Mouse (Mus musculus) CH12.LX (cell line): ENCODE results near the gene Ntmt1. TPM values are rescaled to one million over a fixed set of nuclear protein-coding genes. Genes with fewer than 3 reads are reported as not detected.

Experiments
- DNase-seq: peaks from one replicate; pipeline ENCODE4 v3.0.0-alpha.2; 2013; ENCODE audit errors: extremely low read depth
- H3K27ac ChIP-seq: 2 replicates; pipeline ENCODE4 v1.5.1; 2012; ENCODE audit warnings: low read depth, mild to moderate bottlenecking, control low read depth, moderate library complexity; ENCODE audit not compliant: insufficient read depth
- H3K27me3 ChIP-seq: replicated peaks from 2 replicates; pipeline ENCODE3; 2012; ENCODE audit warnings: inconsistent platforms
- H3K36me3 ChIP-seq, 2 experiments: replicated peaks in 1 of 2; 2 replicates each; pipeline versions ENCODE3 to v1.6.1; 2012; ENCODE audit warnings: inconsistent platforms in 1 of 2, low read length in 1 of 2, mild to moderate bottlenecking in 1 of 2, mixed read lengths in 1 of 2, moderate library complexity in 1 of 2; ENCODE audit not compliant: control insufficient read depth in 1 of 2, insufficient read depth in 1 of 2
- H3K4me1 ChIP-seq, 2 experiments: 2 replicates each; pipeline ENCODE4 v1.6.1; 2012; ENCODE audit warnings: inconsistent platforms in 1 of 2, moderate library complexity in 1 of 2; ENCODE audit not compliant: insufficient read depth in 2 of 2, control insufficient read depth in 1 of 2
- H3K4me2 ChIP-seq: 2 replicates; pipeline ENCODE4 v1.6.1; 2012; ENCODE audit warnings: low read depth, mild to moderate bottlenecking, control low read depth; ENCODE audit not compliant: poor library complexity, insufficient read depth, severe bottlenecking
- H3K4me3 ChIP-seq, 3 experiments: fragments of 150-350 bp in 1 of 3; sonication (generic) in 1 of 3; replicated peaks in 1 of 3; 2 replicates each; pipeline versions ENCODE3 to v1.5.1; 2011 to 2012; ENCODE audit warnings: low read depth in 2 of 3, low read length in 2 of 3, mild to moderate bottlenecking in 2 of 3, moderate library complexity in 2 of 3, control low read depth in 1 of 3, improper control_type of control experiment in 1 of 3, inconsistent platforms in 1 of 3, mixed read lengths in 1 of 3; ENCODE audit not compliant: poor library complexity in 1 of 3
- H3K79me2 ChIP-seq: replicated peaks from 2 replicates; pipeline ENCODE4 v1.6.1; 2012; ENCODE audit warnings: mild to moderate bottlenecking, moderate library complexity; ENCODE audit not compliant: control insufficient read depth, poor library complexity, insufficient read depth, severe bottlenecking; ENCODE audit errors: extremely low read depth
- H3K9ac ChIP-seq: 2 replicates; pipeline ENCODE4 v1.6.1; 2012; ENCODE audit warnings: low read depth, mild to moderate bottlenecking, control low read depth, moderate library complexity; ENCODE audit not compliant: insufficient read depth
- H3K9me3 ChIP-seq: replicated peaks from 2 replicates; pipeline ENCODE3; 2012; ENCODE audit warnings: low read length, inconsistent platforms, mixed read lengths
- BHLHE40 ChIP-seq: IDR thresholded peaks from 2 replicates; pipeline ENCODE4 v1.6.1; 2011; ENCODE audit warnings: mild to moderate bottlenecking, low read depth, low read length, improper control_type of control experiment
- CHD1 ChIP-seq: IDR thresholded peaks from 2 replicates; pipeline ENCODE4 v1.6.1; 2012; ENCODE audit warnings: low read depth, low read length, improper control_type of control experiment, inconsistent platforms
- CTCF ChIP-seq, 2 experiments: IDR thresholded peaks in 1 of 2; conservative IDR thresholded peaks in 1 of 2; 2 replicates each; pipeline ENCODE4 v1.5.1; 2011 to 2012; ENCODE audit warnings: low read depth in 2 of 2, low read length in 2 of 2, improper control_type of control experiment in 1 of 2, inconsistent platforms in 1 of 2, mild to moderate bottlenecking in 1 of 2, moderate library complexity in 1 of 2
- E2F4 ChIP-seq: IDR thresholded peaks from 2 replicates; pipeline ENCODE4 v1.6.1; 2011; ENCODE audit warnings: low read depth, low read length, improper control_type of control experiment; ENCODE audit not compliant: insufficient replicate concordance
- ELF1 ChIP-seq: IDR thresholded peaks from 2 replicates; pipeline ENCODE4 v1.6.1; 2014; ENCODE audit warnings: low read depth, mild to moderate bottlenecking, inconsistent platforms, low read length, improper control_type of control experiment
- ETS1 ChIP-seq: conservative IDR thresholded peaks from 2 replicates; pipeline ENCODE4 v1.6.1; 2012; ENCODE audit warnings: low read depth, mild to moderate bottlenecking, inconsistent platforms, low read length, improper control_type of control experiment, moderate library complexity
- HCFC1 ChIP-seq: IDR thresholded peaks from 2 replicates; pipeline ENCODE4 v1.6.1; 2012; ENCODE audit warnings: low read depth, mild to moderate bottlenecking, inconsistent platforms, low read length, improper control_type of control experiment
- IRF4 ChIP-seq: IDR thresholded peaks from 2 replicates; pipeline ENCODE4 v1.6.1; 2014; ENCODE audit warnings: low read depth, mild to moderate bottlenecking, inconsistent platforms, low read length, improper control_type of control experiment
- KAT2A ChIP-seq: IDR thresholded peaks from 2 replicates; pipeline ENCODE4 v1.6.1; 2012; ENCODE audit warnings: low read length, improper control_type of control experiment, inconsistent platforms; ENCODE audit not compliant: insufficient replicate concordance
- MAX ChIP-seq: IDR thresholded peaks from 2 replicates; pipeline ENCODE4 v1.6.1; 2011; ENCODE audit warnings: low read length, improper control_type of control experiment
- MAZ ChIP-seq: IDR thresholded peaks from 2 replicates; pipeline ENCODE4 v1.6.1; 2012; ENCODE audit warnings: low read depth, mild to moderate bottlenecking, inconsistent platforms, low read length, improper control_type of control experiment, moderate library complexity
- MYC ChIP-seq: IDR thresholded peaks from 2 replicates; pipeline ENCODE4 v1.6.1; 2011; ENCODE audit warnings: low read depth, mild to moderate bottlenecking, improper control_type of control experiment, low read length
- NRF1 ChIP-seq: IDR thresholded peaks from 2 replicates; pipeline ENCODE4 v1.6.1; 2014; ENCODE audit warnings: low read depth, mild to moderate bottlenecking, inconsistent platforms, low read length, improper control_type of control experiment, moderate library complexity
- PAX5 ChIP-seq: IDR thresholded peaks from 2 replicates; pipeline ENCODE4 v1.6.1; 2012; ENCODE audit warnings: low read length, inconsistent platforms, mixed read lengths
- POLR2A ChIP-seq: IDR thresholded peaks from 2 replicates; pipeline ENCODE4 v1.6.1; 2011; ENCODE audit warnings: low read depth, mild to moderate bottlenecking, improper control_type of control experiment, low read length
- POLR2AphosphoS2 ChIP-seq: IDR thresholded peaks from 2 replicates; pipeline ENCODE4 v1.6.1; 2011; ENCODE audit warnings: low read depth, low read length, improper control_type of control experiment
- RAD21 ChIP-seq: IDR thresholded peaks from 2 replicates; pipeline ENCODE4 v1.6.1; 2011; ENCODE audit warnings: low read depth, mild to moderate bottlenecking, low read length, improper control_type of control experiment, moderate library complexity
- SIN3A ChIP-seq: IDR thresholded peaks from 2 replicates; pipeline ENCODE4 v1.6.1; 2012; ENCODE audit warnings: low read length, improper control_type of control experiment, inconsistent platforms
- SMC3 ChIP-seq: IDR thresholded peaks from 2 replicates; pipeline ENCODE4 v1.6.1; 2011; ENCODE audit warnings: low read depth, low read length, improper control_type of control experiment
- TBP ChIP-seq: conservative IDR thresholded peaks from 2 replicates; pipeline ENCODE4 v1.6.1; 2011; ENCODE audit warnings: low read depth, low read length, improper control_type of control experiment
- TCF12 ChIP-seq: IDR thresholded peaks from 2 replicates; pipeline ENCODE4 v1.6.1; 2014; ENCODE audit warnings: low read depth, mild to moderate bottlenecking, inconsistent platforms, low read length, improper control_type of control experiment
- USF1 ChIP-seq: IDR thresholded peaks from 2 replicates; pipeline ENCODE4 v1.6.1; 2014; ENCODE audit warnings: low read depth, mild to moderate bottlenecking, inconsistent platforms, low read length, improper control_type of control experiment
- USF2 ChIP-seq: conservative IDR thresholded peaks from 2 replicates; pipeline ENCODE4 v1.6.1; 2011; ENCODE audit warnings: low read depth, low read length, improper control_type of control experiment
- ZKSCAN1 ChIP-seq: IDR thresholded peaks from 2 replicates; pipeline ENCODE4 v1.6.1; 2012; ENCODE audit warnings: low read depth, inconsistent platforms, low read length, improper control_type of control experiment, borderline replicate concordance
- ZMIZ1 ChIP-seq: IDR thresholded peaks from 2 replicates; pipeline ENCODE4 v1.6.1; 2012; ENCODE audit warnings: low read depth, mild to moderate bottlenecking, inconsistent platforms, low read length, improper control_type of control experiment
- ZNF384 ChIP-seq: IDR thresholded peaks from 2 replicates; pipeline ENCODE4 v1.6.1; 2012; ENCODE audit warnings: low read depth, low read length, improper control_type of control experiment, inconsistent platforms
- dilution Hi-C: fragments of 300-500 bp; cut with MboI; formaldehyde crosslinking; loops from 2 replicates; pipeline ENCODE4 v1.14.3; 2020; ENCODE audit warnings: low sequenced_read_pairs; ENCODE audit not compliant: extremely low pct_unique_long_range_greater_than_20kb, extremely low pct_ligation_motif_present
- in situ Hi-C: fragments of 300-500 bp; cut with MboI; formaldehyde crosslinking; loops from 3 replicates; pipeline ENCODE4 v1.14.3; 2019; ENCODE audit warnings: low sequenced_read_pairs, low pct_ligation_motif_present, low pct_unique_long_range_greater_than_20kb, mixed read lengths
- polyA plus RNA-seq: library from polyadenylated mRNA; unstranded; fragments of >175 nt; gene quantifications from 2 replicates; pipeline ENCODE4 v1.2.1, GENCODE M21; 2012; ENCODE audit warnings: low read depth; ENCODE audit not compliant: insufficient read length
- total RNA-seq, 2 experiments: library from RNA; depleted of rRNA; stranded (reverse); fragments of 300-350 nt in 1 of 2; fragments of >200 nt in 1 of 2; gene quantifications; 2 replicates each; pipeline ENCODE4 v1.2.3; 2012 to 2014

Ntmt1 gene
- total and polyA plus RNA-seq, 3 experiments = 43.3 to 66.1 (median 50.4) TPM

DNA sequence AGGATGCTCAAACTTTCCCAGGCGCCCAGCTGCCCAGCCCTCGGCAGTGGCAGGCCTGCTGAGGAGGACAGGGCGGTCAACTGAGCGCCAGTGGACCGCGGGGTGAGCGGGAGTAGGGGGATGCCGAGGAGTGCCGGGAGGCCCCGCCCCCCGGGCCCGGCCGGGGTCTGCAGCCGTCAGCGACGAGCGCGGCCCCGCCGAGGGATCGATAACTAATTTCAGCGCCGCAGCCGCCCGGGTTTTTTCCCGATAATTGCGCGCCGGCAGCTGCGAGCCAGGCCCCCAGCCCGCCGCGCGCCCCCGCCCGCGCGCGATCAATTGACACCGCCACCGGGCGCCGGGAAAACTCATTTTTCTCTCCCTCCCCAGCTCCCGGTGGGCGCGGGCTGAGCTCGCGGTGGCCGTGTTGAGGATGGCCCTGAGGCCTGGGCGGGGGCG, 36.2 kb upstream of the Ntmt1 start:
- H3K79me2 ChIP-seq = no peaks in the 10 kb centered on the region
- no peak for TF ChIP-seq CHD1
- TF ChIP-seq RAD21 = no peak
- no peak for TF ChIP-seq ZNF384
- TF ChIP-seq SMC3 = no peak
- TF ChIP-seq KAT2A = no peak
- no peak for TF ChIP-seq BHLHE40
- no peak for TF ChIP-seq IRF4
- no peak for TF ChIP-seq USF1
- TF ChIP-seq ETS1 = no peak
- TF ChIP-seq MAX = no peak
- TF ChIP-seq USF2 = no peak
- TF ChIP-seq POLR2A = no peak
- H3K9me3 ChIP-seq = no peaks in the 10 kb centered on the region
- DNase-seq = no peak
- in situ Hi-C loops (no loop called here), dilution Hi-C loops (no loop called here)
- H3K27ac ChIP-seq = no peak overlapping the region
- no peak overlapping the region for H3K4me2 ChIP-seq
- no peaks in the 10 kb centered on the region for H3K36me3 ChIP-seq
- peaks cover 17% of the 10 kb centered on the region for H3K27me3 ChIP-seq
- H3K4me1 ChIP-seq = peaks cover 14 to 57% of the 10 kb centered on the region in 2 experiments
- no peak overlapping the region for H3K4me3 ChIP-seq
- no peak overlapping the region for H3K9ac ChIP-seq

GRCm38 (mm10) chr2:30771806-30772460, 35.7 kb upstream of the Ntmt1 start:
- Histone ChIP-seq H3K27ac (no peak overlapping the region), H3K79me2 (no peaks in the 10 kb centered on the region), H3K27me3 (peaks cover 14% of the 10 kb centered on the region)
- DNase-seq = no peak
- no peak for TF ChIP-seq MAX
- TF ChIP-seq HCFC1 = no peak
- TF ChIP-seq E2F4 = no peak
- TF ChIP-seq ETS1 = no peak
- no peak for TF ChIP-seq MYC
- TF ChIP-seq MAZ = no peak
- no peak for TF ChIP-seq NRF1
- TF ChIP-seq ZKSCAN1 = no peak
- TF ChIP-seq POLR2A = no peak
- no peak for TF ChIP-seq ZNF384
- no peak for TF ChIP-seq SIN3A
- TF ChIP-seq CTCF (conservative IDR thresholded peaks at IDR 0.05 in 1 of 2, IDR thresholded peaks at IDR 0.05 in 1 of 2; ENCODE audit: low read depth in 2 of 2, low read length in 2 of 2) = no peak
- TF ChIP-seq BHLHE40 = no peak
- TF ChIP-seq USF2 = no peak
- no peak for TF ChIP-seq ELF1
- TF ChIP-seq POLR2AphosphoS2 = no peak
- TF ChIP-seq PAX5 = no peak
- no peak for TF ChIP-seq TCF12
- no peak for TF ChIP-seq ZMIZ1
- no peak for TF ChIP-seq TBP
- TF ChIP-seq, all 38 proteins: peak for 0
- peaks cover 14 to 57% of the 10 kb centered on the region in 2 experiments for H3K4me1 ChIP-seq
- dilution Hi-C loops = no loop called here
- no peak overlapping the region for H3K4me3 ChIP-seq
- H3K9ac ChIP-seq = no peak overlapping the region
- in situ Hi-C loops = no loop called here
- H3K36me3 ChIP-seq = no peaks in the 10 kb centered on the region
- H3K4me2 ChIP-seq = no peak overlapping the region
- H3K9me3 ChIP-seq = no peaks in the 10 kb centered on the region
